8 mouse cellular contexts compared by ENCODE assay signal in the genomic region with DNA sequence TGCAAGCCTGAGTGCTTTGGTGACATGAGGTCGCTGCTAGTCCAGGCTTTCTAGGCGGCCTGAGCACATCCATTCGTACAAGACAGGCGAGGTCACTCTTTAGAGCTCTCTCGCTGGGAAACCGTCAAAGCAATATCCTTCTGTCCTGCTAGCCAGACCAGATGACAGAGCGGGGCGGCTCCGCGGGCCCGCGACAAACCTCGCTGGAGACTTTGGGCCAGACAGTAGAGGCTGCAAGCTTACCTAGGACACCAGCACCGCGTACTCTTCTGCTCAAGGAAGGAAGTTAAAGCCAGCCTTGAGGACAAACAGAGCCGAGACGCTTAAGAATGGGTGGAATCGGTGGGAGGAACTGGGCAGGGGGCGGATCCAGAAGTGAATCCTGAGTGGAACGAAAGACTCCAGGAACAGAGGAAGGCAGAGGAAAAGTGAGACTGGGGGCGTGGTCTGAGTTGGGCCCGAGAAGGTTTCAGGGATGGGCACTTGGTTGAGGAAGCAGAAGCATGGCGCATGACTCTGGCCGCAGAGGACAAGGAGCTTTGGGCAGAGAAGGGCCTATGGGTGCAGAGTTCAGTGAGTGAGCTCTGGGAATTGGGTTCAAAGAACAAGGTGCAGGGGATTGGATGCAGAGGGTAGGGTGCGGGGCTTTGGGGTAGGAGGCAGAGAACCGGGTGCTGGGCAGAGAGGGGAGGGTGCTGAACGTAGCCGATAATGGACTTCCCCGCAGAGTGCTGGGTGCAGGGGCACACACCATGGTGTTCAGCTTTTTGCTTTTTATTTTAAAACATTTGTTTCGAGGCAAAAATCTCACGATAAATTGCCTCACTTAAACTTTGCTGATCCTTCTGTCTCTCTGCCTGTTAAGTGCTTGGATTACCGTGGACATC. TPM values are rescaled to one million over a fixed set of nuclear protein-coding genes. Genes with fewer than 3 reads are reported as not detected.
DNase-seq lines count a peak whose midpoint lies in the region; ATAC-seq and TF ChIP-seq lines count a peak whose summit lies in the region.

Gene Eci3 (minus strand): TSS at position 300 of the 887 bp plus-strand sequence.

- H3K4me2 ChIP-seq in neural tube, embryonic 14.5 days (ENCODE audit: low read depth, low read length): peak within 1 kb of the TSS; percentile 63

- TF ChIP-seq POLR2A in lung, adult 2 months (IDR thresholded peaks at IDR 0.05; ENCODE audit: borderline replicate concordance, extremely low read depth, low read depth, low read length): no peak

- H3K4me1 ChIP-seq in lung, adult 2 months (ENCODE audit: control insufficient read depth, insufficient read depth, low read length): no peaks in the 10 kb centered on the region
- H3K4me1 ChIP-seq in neural tube, embryonic 14.5 days (ENCODE audit: control insufficient read depth, insufficient read depth, low read length): 0 out of 2 replicates have a peak, but pooled peaks cover 5% of the 10 kb centered on the region

- H3K9me3 ChIP-seq in neural tube, embryonic 14.5 days (ENCODE audit: control insufficient read depth, low read length): no peaks in the 10 kb centered on the region

- H3K36me3 ChIP-seq in neural tube, embryonic 14.5 days (ENCODE audit: control insufficient read depth, insufficient read depth, low read length): no peaks in the 10 kb centered on the region

- peak; percentile 7 to 13 for DNase-seq in layer of hippocampus, postnatal 10 days (ENCODE audit: low spot score in 2 of 2)
- no peak for DNase-seq in layer of hippocampus, adult 8-10 months (ENCODE audit: low spot score in 2 of 2)
- DNase-seq in embryo, embryonic 11.5 days (ENCODE audit: low read depth, low spot score): peak; percentile 29
- DNase-seq in heart, adult 8-10 months (ENCODE audit: low spot score): peak; percentile 36
- peak; percentile 83 for DNase-seq in kidney, adult 18-20 months
- peak; percentile 29 for DNase-seq in lung, adult 2 months
- DNase-seq in spleen, postnatal 4 days (ENCODE audit: low spot score in 2 of 2): no peak

- no peak within 1 kb of the TSS for H3K27ac ChIP-seq in neural tube, embryonic 14.5 days (ENCODE audit: low read depth, low read length)

- WGBS in lung, adult 2 months: 3% methylated on average over 32 of the region's 32 CpGs
- 4% methylated on average over 32 of the region's 32 CpGs for WGBS in neural tube, embryonic 14.5 days

- H3K9ac ChIP-seq in neural tube, embryonic 14.5 days (replicated peaks; ENCODE audit: low read depth, low read length): peak within 1 kb of the TSS; percentile 28; the same call in 1 of the 2 replicates

- H3K27me3 ChIP-seq in neural tube, embryonic 14.5 days (ENCODE audit: control insufficient read depth, insufficient read depth, low read length): no peaks in the 10 kb centered on the region

- ATAC-seq in neural tube, embryonic 14.5 days (ENCODE audit: low read depth): peak; percentile 73

- no peak for TF ChIP-seq CTCF in lung, adult 2 months (IDR thresholded peaks at IDR 0.05; ENCODE audit: insufficient read depth, low read length)

- H3K4me3 ChIP-seq in lung, adult 2 months (replicated peaks; ENCODE audit: extremely low read depth, low read depth, low read length): peak within 1 kb of the TSS; percentile 44
- H3K4me3 ChIP-seq in neural tube, embryonic 14.5 days (ENCODE audit: low read depth, low read length): peak within 1 kb of the TSS; percentile 29

RNA-seq across cellular contexts. Expression of gene Eci3, which starts in this region (rescaled TPM):
- 1 to 10 TPM in 1 of 2 experiments, under 1 TPM in 1; 0.98 to 1.5 TPM for total RNA-seq in layer of hippocampus, postnatal 10 days (2021)
- 1 to 10 TPM in 2 of 4 experiments, under 1 TPM in 2; 0.83 to 2.4 (median 1.3) TPM for total RNA-seq in layer of hippocampus, adult 8-10 months (2022)
- total RNA-seq in heart, adult 8-10 months (2022): 1 to 10 TPM; 2.0 to 2.4 (median 2.3) TPM
- not detected in 2 replicates for polyA plus RNA-seq in lung, adult 2 months (2012; rRNA removed)
- polyA plus RNA-seq in neural tube, embryonic 14.5 days (2014; fragmentation: Nextera tagmentation; extraction: Ambion mirVana): 0.50 and 0.82 TPM in 2 replicates

Comparison
In these comparisons a context has a peak if more than half of its experiments do, and no peak if none do; other contexts are left out.
1. DNase-seq: peak in layer of hippocampus, postnatal 10 days (2 of 2), embryo, embryonic 11.5 days (single experiment), heart, adult 8-10 months (single experiment) and kidney, adult 18-20 months (single experiment); none in layer of hippocampus, adult 8-10 months (0 of 2) and spleen, postnatal 4 days (0 of 2).
2. Peak in DNase-seq and H3K4me3 ChIP-seq in lung, adult 2 months; RNA of the gene not detected or under 1 TPM.
3. Peak in ATAC-seq, H3K4me3 ChIP-seq, H3K9ac ChIP-seq and H3K4me2 ChIP-seq in neural tube, embryonic 14.5 days; RNA of the gene not detected or under 1 TPM.